Mouse (Mus musculus): ENCODE results near the gene Prss57. TPM values are rescaled to one million over a fixed set of nuclear protein-coding genes. Genes with fewer than 3 reads are reported as not detected.
A peak's percentile ranks its signal among the peaks of the same experiment; 100 is the strongest.

The Prss57 gene
- polyA plus RNA-seq, 1 experiment from 2014 or later = 0.57 TPM

GRCm38 (mm10) chr10:79814271-79814842, 23.6 kb upstream of the Prss57 start:
- no peak overlapping the region for H3K27ac ChIP-seq (ENCODE audit: low read length)
- no peaks in the 10 kb centered on the region for H3K4me1 ChIP-seq (replicated peaks; ENCODE audit: control insufficient read depth, insufficient read depth, low read length)
- no peak overlapping the region for H3K4me3 ChIP-seq (ENCODE audit: low read length)
- H3K9me3 ChIP-seq (ENCODE audit: control insufficient read depth, low read length) = no peaks in the 10 kb centered on the region
- no peaks in the 10 kb centered on the region for H3K27me3 ChIP-seq (ENCODE audit: control insufficient read depth, insufficient read depth, low read depth, low read length)
- H3K9ac ChIP-seq (ENCODE audit: low read length) = no peak overlapping the region
- WGBS = 77% methylated on average over 5 of the region's 5 CpGs
- H3K36me3 ChIP-seq (ENCODE audit: control insufficient read depth, insufficient read depth, low read length) = 0 out of 2 replicates have a peak, but pooled peaks cover 2% of the 10 kb centered on the region
- no peak for ATAC-seq (ENCODE audit: low read depth)
- H3K4me2 ChIP-seq (ENCODE audit: low read depth, low read length) = no peak overlapping the region

- no peaks in the 10 kb centered on the region for H3K27me3 ChIP-seq (ENCODE audit: control insufficient read depth, insufficient read depth, low read depth, low read length)
- 0 out of 2 replicates have a peak, but pooled peaks cover 2% of the 10 kb centered on the region for H3K36me3 ChIP-seq (ENCODE audit: control insufficient read depth, insufficient read depth, low read length)
- H3K27ac ChIP-seq (ENCODE audit: low read length) = no peak overlapping the region
- no peaks in the 10 kb centered on the region for H3K9me3 ChIP-seq (ENCODE audit: control insufficient read depth, low read length)
- no peaks in the 10 kb centered on the region; the same call in 1 of the 2 replicates for H3K4me1 ChIP-seq (replicated peaks; ENCODE audit: control insufficient read depth, insufficient read depth, low read length)
- 30% methylated on average over 15 of the region's 15 CpGs for WGBS
- no peak overlapping the region for H3K4me3 ChIP-seq (ENCODE audit: low read length)
- peak; percentile 51 for ATAC-seq (ENCODE audit: low read depth)
- H3K4me2 ChIP-seq (ENCODE audit: low read depth, low read length) = no peak overlapping the region
- no peak overlapping the region for H3K9ac ChIP-seq (ENCODE audit: low read length)
These were observed 21.2 kb upstream of the Prss57 start for GRCm38 (mm10) chr10:79811736-79812637.

GRCm38 (mm10) chr10:79808728-79809127, 18.0 kb upstream of the Prss57 start:
- peak; percentile 32; the same call in 1 of the 2 replicates for ATAC-seq (ENCODE audit: low read depth)

GRCm38 (mm10) chr10:79807826-79808225, 17.1 kb upstream of the Prss57 start:
- Histone ChIP-seq H3K36me3 (ENCODE audit: control insufficient read depth, insufficient read depth, low read length) (0 out of 2 replicates have a peak, but pooled peaks cover 2% of the 10 kb centered on the region), H3K4me3 (ENCODE audit: low read length) (no peak overlapping the region), H3K4me1 (replicated peaks; ENCODE audit: control insufficient read depth, insufficient read depth, low read length) (peaks cover 9% of the 10 kb centered on the region), H3K9ac (ENCODE audit: low read length) (no peak overlapping the region), H3K9me3 (ENCODE audit: control insufficient read depth, low read length) (no peaks in the 10 kb centered on the region), H3K27me3 (ENCODE audit: control insufficient read depth, insufficient read depth, low read depth, low read length) (no peaks in the 10 kb centered on the region), H3K4me2 (ENCODE audit: low read depth, low read length) (no peak overlapping the region), H3K27ac (ENCODE audit: low read length) (peak overlapping the region; percentile 80)
- WGBS = 64% methylated on average over 11 of the region's 11 CpGs
- ATAC-seq (ENCODE audit: low read depth) = peak; percentile 40

More at GRCm38 (mm10) chr10:79808728-79809127, 18.0 kb upstream of the Prss57 start:
- Histone ChIP-seq H3K4me1 (replicated peaks; ENCODE audit: control insufficient read depth, insufficient read depth, low read length) (peaks cover 5% of the 10 kb centered on the region; the same call in 1 of the 2 replicates), H3K4me2 (ENCODE audit: low read depth, low read length) (no peak overlapping the region), H3K27ac (ENCODE audit: low read length) (peak overlapping the region; percentile 80), H3K4me3 (ENCODE audit: low read length) (no peak overlapping the region), H3K9me3 (ENCODE audit: control insufficient read depth, low read length) (no peaks in the 10 kb centered on the region), H3K36me3 (ENCODE audit: control insufficient read depth, insufficient read depth, low read length) (0 out of 2 replicates have a peak, but pooled peaks cover 2% of the 10 kb centered on the region), H3K27me3 (ENCODE audit: control insufficient read depth, insufficient read depth, low read depth, low read length) (no peaks in the 10 kb centered on the region), H3K9ac (ENCODE audit: low read length) (no peak overlapping the region)
- WGBS = 75% methylated on average over 11 of the region's 11 CpGs

GRCm38 (mm10) chr10:79806972-79807371, 16.2 kb upstream of the Prss57 start:
- Histone ChIP-seq H3K9me3 (ENCODE audit: control insufficient read depth, low read length) (no peaks in the 10 kb centered on the region), H3K9ac (ENCODE audit: low read length) (no peak overlapping the region), H3K27ac (ENCODE audit: low read length) (no peak overlapping the region), H3K27me3 (ENCODE audit: control insufficient read depth, insufficient read depth, low read depth, low read length) (no peaks in the 10 kb centered on the region), H3K4me1 (replicated peaks; ENCODE audit: control insufficient read depth, insufficient read depth, low read length) (peaks cover 18% of the 10 kb centered on the region), H3K4me3 (ENCODE audit: low read length) (no peak overlapping the region), H3K4me2 (ENCODE audit: low read depth, low read length) (no peak overlapping the region), H3K36me3 (ENCODE audit: control insufficient read depth, insufficient read depth, low read length) (0 out of 2 replicates have a peak, but pooled peaks cover 2% of the 10 kb centered on the region)
- no peak for ATAC-seq (ENCODE audit: low read depth)
- WGBS = 77% methylated on average over 10 of the region's 10 CpGs

GRCm38 (mm10) chr10:79806331-79806730, 15.6 kb upstream of the Prss57 start:
- WGBS = 79% methylated on average over 9 of the region's 9 CpGs
- no peak overlapping the region for H3K4me2 ChIP-seq (ENCODE audit: low read depth, low read length)

GRCm38 (mm10) chr10:79805636-79806035, 14.9 kb upstream of the Prss57 start:
- Histone ChIP-seq H3K4me3 (ENCODE audit: low read length) (no peak overlapping the region), H3K9me3 (ENCODE audit: control insufficient read depth, low read length) (no peaks in the 10 kb centered on the region), H3K36me3 (ENCODE audit: control insufficient read depth, insufficient read depth, low read length) (0 out of 2 replicates have a peak, but pooled peaks cover 2% of the 10 kb centered on the region), H3K27me3 (ENCODE audit: control insufficient read depth, insufficient read depth, low read depth, low read length) (no peaks in the 10 kb centered on the region), H3K27ac (ENCODE audit: low read length) (no peak overlapping the region), H3K4me1 (replicated peaks; ENCODE audit: control insufficient read depth, insufficient read depth, low read length) (peaks cover 19% of the 10 kb centered on the region), H3K9ac (ENCODE audit: low read length) (no peak overlapping the region), H3K4me2 (ENCODE audit: low read depth, low read length) (no peak overlapping the region)
- WGBS = 39% methylated on average over 11 of the region's 11 CpGs
- no peak for ATAC-seq (ENCODE audit: low read depth)

More at GRCm38 (mm10) chr10:79806331-79806730, 15.6 kb upstream of the Prss57 start:
- H3K4me3 ChIP-seq (ENCODE audit: low read length) = no peak overlapping the region
- H3K9ac ChIP-seq (ENCODE audit: low read length) = no peak overlapping the region
- ATAC-seq (ENCODE audit: low read depth) = no peak
- no peaks in the 10 kb centered on the region for H3K27me3 ChIP-seq (ENCODE audit: control insufficient read depth, insufficient read depth, low read depth, low read length)
- no peaks in the 10 kb centered on the region for H3K9me3 ChIP-seq (ENCODE audit: control insufficient read depth, low read length)
- no peak overlapping the region for H3K27ac ChIP-seq (ENCODE audit: low read length)
- peaks cover 19% of the 10 kb centered on the region for H3K4me1 ChIP-seq (replicated peaks; ENCODE audit: control insufficient read depth, insufficient read depth, low read length)
- H3K36me3 ChIP-seq (ENCODE audit: control insufficient read depth, insufficient read depth, low read length) = 0 out of 2 replicates have a peak, but pooled peaks cover 2% of the 10 kb centered on the region

GRCm38 (mm10) chr10:79803716-79804323, 13.1 kb upstream of the Prss57 start:
- peak; percentile 27; the same call in 1 of the 2 replicates for ATAC-seq (ENCODE audit: low read depth)
- no peak overlapping the region for H3K4me2 ChIP-seq (ENCODE audit: low read depth, low read length)

More at GRCm38 (mm10) chr10:79803716-79804323, 13.1 kb upstream of the Prss57 start:
- no peak overlapping the region for H3K4me3 ChIP-seq (ENCODE audit: low read length)
- 14% methylated on average over 29 of the region's 29 CpGs for WGBS
- no peaks in the 10 kb centered on the region for H3K36me3 ChIP-seq (ENCODE audit: control insufficient read depth, insufficient read depth, low read length)
- no peaks in the 10 kb centered on the region for H3K9me3 ChIP-seq (ENCODE audit: control insufficient read depth, low read length)
- no peak overlapping the region for H3K27ac ChIP-seq (ENCODE audit: low read length)
- peaks cover 19% of the 10 kb centered on the region for H3K4me1 ChIP-seq (replicated peaks; ENCODE audit: control insufficient read depth, insufficient read depth, low read length)
- H3K27me3 ChIP-seq (ENCODE audit: control insufficient read depth, insufficient read depth, low read depth, low read length) = no peaks in the 10 kb centered on the region
- H3K9ac ChIP-seq (ENCODE audit: low read length) = no peak overlapping the region
